Mouse (Mus musculus) embryonic facial prominence, embryonic 14.5 days (tissue): ENCODE data around the gene Sox15. TPM values are rescaled to one million over a fixed set of nuclear protein-coding genes. Genes with fewer than 3 reads are reported as not detected.
"Not testable (repeated sequence)": the region's sequence is repeated elsewhere in the genome, so short reads cannot be mapped to it uniquely, and the experiment has no call there.

Source experiments
- ATAC-seq: fragments of 200-750 bp; cut with Nextera tagmentation; 2 replicates; pipeline ENCODE4 v1.8.0; 2017; ENCODE audit warnings: low read depth, moderate number of reproducible peaks, moderate TSS enrichment
- DNase-seq: peaks from one replicate; pipeline ENCODE4 v3.0.0-alpha.2; 2015; ENCODE audit warnings: low spot score
- H3K27ac ChIP-seq: fragments of 300-500 bp; sonication (generic); replicated peaks from 2 replicates; pipeline ENCODE4 v1.5.1; 2014; ENCODE audit warnings: low read depth, mild to moderate bottlenecking, low read length, moderate library complexity
- H3K27me3 ChIP-seq: fragments of 300-500 bp; sonication (generic); replicated peaks from 2 replicates; pipeline ENCODE4 v1.6.1; 2014; ENCODE audit warnings: low read length; ENCODE audit not compliant: control insufficient read depth, insufficient read depth
- H3K36me3 ChIP-seq: fragments of 300-500 bp; sonication (generic); 2 replicates; pipeline ENCODE4 v1.6.1; 2014; ENCODE audit warnings: low read length, mixed read lengths; ENCODE audit not compliant: control insufficient read depth, insufficient read depth
- H3K4me1 ChIP-seq: fragments of 300-500 bp; sonication (generic); 2 replicates; pipeline ENCODE4 v1.6.1; 2014; ENCODE audit warnings: antibody characterized with exemption, low read length; ENCODE audit not compliant: control insufficient read depth, insufficient read depth
- H3K4me2 ChIP-seq: fragments of 300-500 bp; sonication (generic); 2 replicates; pipeline ENCODE4 v1.6.1; 2014; ENCODE audit warnings: low read depth, mild to moderate bottlenecking, low read length, moderate library complexity, mixed read lengths
- H3K4me3 ChIP-seq: fragments of 300-500 bp; sonication (generic); 2 replicates; pipeline ENCODE4 v1.5.1; 2014; ENCODE audit warnings: low read depth, mild to moderate bottlenecking, low read length
- H3K9ac ChIP-seq: fragments of 300-500 bp; sonication (generic); 2 replicates; pipeline ENCODE4 v1.6.1; 2014; ENCODE audit warnings: low read depth, mild to moderate bottlenecking, low read length, moderate library complexity, mixed read lengths
- H3K9me3 ChIP-seq: fragments of 300-500 bp; sonication (generic); 2 replicates; pipeline ENCODE4 v1.6.1; 2016; ENCODE audit warnings: low read length; ENCODE audit not compliant: control insufficient read depth
- WGBS: fragments of 180-500 bp; shearing (Covaris S2); extraction: QIAGEN DNeasy Blood & Tissue Kit; methylation state at CpG from one replicate; pipeline ENCODE4 v1.1.7; 2014; 5-methylcytosine and 5-hydroxymethylcytosine counted together
- polyA plus RNA-seq: library from polyadenylated mRNA; unstranded; fragments of >200 nt; fragmentation: Nextera tagmentation; extraction: Ambion mirVana; gene quantifications from 2 replicates; pipeline ENCODE4 v1.2.1, GENCODE M21; 2014

Gene Sox15
- polyA plus RNA-seq, 1 experiment from 2014 or later = 2.9 TPM

GRCm38 (mm10) chr11:69695361-69696181, 40.5 kb downstream of the Sox15 start, which contains the start of the genes Tnfsf12 and Tnfsfm13:
Tnfsf12 (minus strand) TSS chr11:69695849.
Tnfsfm13 (minus strand) TSS chr11:69696098.
- peak within 1 kb of the TSS; percentile 86 for H3K9ac ChIP-seq
- ATAC-seq = peak; percentile 80
- DNase-seq = peak; percentile 68
- H3K4me3 ChIP-seq = peak within 1 kb of the TSS; percentile 55
- 3% methylated on average over 30 of the region's 41 CpGs for WGBS
- peak within 1 kb of the TSS; percentile 93 for H3K4me2 ChIP-seq
- no peaks in the 10 kb centered on the region for H3K9me3 ChIP-seq
- H3K4me1 ChIP-seq = no peaks in the 10 kb centered on the region
- no peaks in the 10 kb centered on the region for H3K36me3 ChIP-seq
- peak within 1 kb of the TSS; percentile 79 for H3K27ac ChIP-seq
- no peaks in the 10 kb centered on the region for H3K27me3 ChIP-seq

DNA sequence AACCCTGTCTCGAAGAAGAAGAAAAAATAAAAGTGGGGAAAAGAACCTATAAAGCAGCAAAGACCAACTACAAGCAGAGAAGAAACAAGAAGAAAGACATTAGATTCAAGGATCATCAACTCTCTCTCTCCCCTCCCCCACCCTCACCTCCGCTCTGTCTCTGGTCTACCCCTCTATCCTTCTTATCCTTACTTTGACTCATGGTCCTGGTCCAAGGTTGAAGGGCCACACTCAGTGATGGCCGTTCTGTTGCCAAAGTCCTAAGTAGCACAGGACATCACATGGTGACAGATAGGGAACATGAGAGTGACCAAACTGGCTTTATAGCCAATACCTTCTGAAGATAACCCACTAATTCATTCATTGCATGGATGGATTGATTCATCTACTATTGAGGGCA, 42.3 kb downstream of the Sox15 start:
- ATAC-seq = no peak
- no peak overlapping the region for H3K4me3 ChIP-seq
- no peak overlapping the region for H3K4me2 ChIP-seq
- no peak for DNase-seq
- H3K27ac ChIP-seq = no peak overlapping the region
- H3K4me1 ChIP-seq = no peaks in the 10 kb centered on the region
- no peaks in the 10 kb centered on the region for H3K36me3 ChIP-seq
- H3K27me3 ChIP-seq = no peaks in the 10 kb centered on the region
- 92% methylated on average over 3 of the region's 3 CpGs for WGBS
- no peaks in the 10 kb centered on the region for H3K9me3 ChIP-seq
- no peak overlapping the region for H3K9ac ChIP-seq

GRCm38 (mm10) chr11:69698574-69698973, 43.5 kb downstream of the Sox15 start:
- Histone ChIP-seq H3K27me3 (no peaks in the 10 kb centered on the region), H3K36me3 (no peaks in the 10 kb centered on the region), H3K4me1 (no peaks in the 10 kb centered on the region), H3K4me2 (no peak overlapping the region), H3K9ac (no peak overlapping the region), H3K9me3 (no peaks in the 10 kb centered on the region), H3K4me3 (no peak overlapping the region), H3K27ac (no peak overlapping the region)
- DNase-seq = no peak
- ATAC-seq = no peak
- 73% methylated on average over 5 of the region's 5 CpGs for WGBS

- Histone ChIP-seq H3K4me3 (no peak overlapping the region), H3K27ac (no peak overlapping the region), H3K9me3 (no peaks in the 10 kb centered on the region), H3K4me1 (no peaks in the 10 kb centered on the region), H3K4me2 (no peak overlapping the region), H3K9ac (no peak overlapping the region), H3K36me3 (no peaks in the 10 kb centered on the region), H3K27me3 (no peaks in the 10 kb centered on the region)
- 50% methylated on average over 1 of the region's 1 CpGs for WGBS
- ATAC-seq (no peak), DNase-seq (no peak)
These were observed 44.5 kb downstream of the Sox15 start for GRCm38 (mm10) chr11:69699595-69699994.

GRCm38 (mm10) chr11:69702886-69703285, 47.8 kb downstream of the Sox15 start:
- H3K4me1 ChIP-seq, H3K4me2 ChIP-seq, H3K36me3 ChIP-seq, H3K27ac ChIP-seq, DNase-seq, H3K9me3 ChIP-seq, H3K27me3 ChIP-seq, H3K9ac ChIP-seq, ATAC-seq, H3K4me3 ChIP-seq: not testable (repeated sequence)
- 92% methylated on average over 10 of the region's 10 CpGs for WGBS

DNA sequence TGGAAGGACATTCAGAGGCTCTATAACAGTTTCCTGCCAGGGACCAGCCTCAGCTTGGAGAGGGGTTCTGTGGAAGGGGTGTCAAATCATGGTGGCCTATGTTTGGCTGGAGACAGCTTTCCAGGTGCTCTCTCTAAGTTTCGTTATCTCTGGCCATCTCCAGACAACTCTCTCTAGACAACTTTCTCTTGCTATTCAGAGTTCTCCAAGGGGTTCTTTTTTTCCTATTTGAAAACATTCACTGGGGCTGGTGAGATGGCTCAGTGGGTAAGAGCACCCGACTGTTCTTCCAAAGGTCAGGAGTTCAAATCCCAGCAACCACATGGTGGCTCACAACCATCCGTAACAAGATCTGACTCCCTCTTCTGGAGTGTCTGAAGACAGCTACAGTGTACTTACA, 48.3 kb downstream of the Sox15 start:
- not testable (repeated sequence) for H3K27me3 ChIP-seq, H3K4me3 ChIP-seq, H3K36me3 ChIP-seq, H3K9me3 ChIP-seq, H3K9ac ChIP-seq, ATAC-seq, H3K4me2 ChIP-seq, H3K27ac ChIP-seq, H3K4me1 ChIP-seq, DNase-seq
- 74% methylated on average over 2 of the region's 3 CpGs for WGBS

GRCm38 (mm10) chr11:69703814-69704612, 48.9 kb downstream of the Sox15 start:
- Histone ChIP-seq H3K27ac (no peak overlapping the region), H3K27me3 (no peaks in the 10 kb centered on the region), H3K4me2 (no peak overlapping the region), H3K9ac (no peak overlapping the region), H3K4me1 (no peaks in the 10 kb centered on the region), H3K4me3 (no peak overlapping the region), H3K36me3 (no peaks in the 10 kb centered on the region), H3K9me3 (no peaks in the 10 kb centered on the region)
- no peak for DNase-seq
- ATAC-seq = no peak
- WGBS = 51% methylated on average over 8 of the region's 8 CpGs

DNA sequence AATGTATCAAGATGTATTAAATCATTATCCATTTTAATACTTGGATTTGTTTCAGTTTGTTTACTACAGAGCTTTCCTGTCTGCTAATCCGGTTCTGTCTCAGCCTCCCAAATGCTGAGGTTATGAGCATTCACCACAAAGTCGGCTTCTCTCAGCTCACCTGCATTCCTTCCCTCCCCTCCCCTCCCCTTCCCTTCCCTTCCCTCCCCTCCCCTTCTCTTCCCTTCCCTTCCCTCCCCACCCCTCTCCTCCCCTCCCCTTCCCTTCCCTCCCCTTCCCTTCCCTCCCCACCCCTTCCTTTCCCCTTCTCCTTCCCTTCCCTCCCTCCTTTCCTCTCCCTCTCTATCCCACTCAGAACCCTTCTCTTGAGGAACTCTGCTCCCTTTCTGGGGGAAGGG, 49.5 kb downstream of the Sox15 start:
- DNase-seq (no peak), ATAC-seq (no peak)
- Histone ChIP-seq H3K36me3 (no peaks in the 10 kb centered on the region), H3K9me3 (no peaks in the 10 kb centered on the region), H3K27me3 (no peaks in the 10 kb centered on the region), H3K4me3 (no peak overlapping the region), H3K4me2 (no peak overlapping the region), H3K9ac (no peak overlapping the region), H3K27ac (no peak overlapping the region), H3K4me1 (no peaks in the 10 kb centered on the region)
- WGBS = 35% methylated on average over 2 of the region's 2 CpGs
